Mouse (Mus musculus) embryonic facial prominence, embryonic 15.5 days (tissue): Measurements from ENCODE around the gene Foxd1. TPM values are rescaled to one million over a fixed set of nuclear protein-coding genes. Genes with fewer than 3 reads are reported as not detected.

Experiments
- ATAC-seq: fragments of 200-750 bp; cut with Nextera tagmentation; 2 replicates; pipeline ENCODE4 v1.8.0; 2017; ENCODE audit warnings: low read depth, moderate TSS enrichment; ENCODE audit not compliant: insufficient number of reproducible peaks, low FRiP score, low TSS enrichment
- H3K27ac ChIP-seq: fragments of 300-500 bp; sonication (generic); replicated peaks from 2 replicates; pipeline ENCODE4 v1.5.1; 2015; ENCODE audit warnings: mild to moderate bottlenecking, inconsistent platforms
- H3K27me3 ChIP-seq: fragments of 300-500 bp; sonication (generic); 2 replicates; pipeline ENCODE4 v1.6.1; 2015; ENCODE audit warnings: inconsistent platforms
- H3K36me3 ChIP-seq: fragments of 300-500 bp; sonication (generic); 2 replicates; pipeline ENCODE4 v1.6.1; 2015; ENCODE audit warnings: mild to moderate bottlenecking, inconsistent platforms
- H3K4me1 ChIP-seq: fragments of 300-500 bp; sonication (generic); 2 replicates; pipeline ENCODE4 v1.6.1; 2015; ENCODE audit warnings: inconsistent platforms
- H3K4me2 ChIP-seq: fragments of 300-500 bp; sonication (generic); replicated peaks from 2 replicates; pipeline ENCODE4 v1.6.1; 2015; ENCODE audit warnings: mild to moderate bottlenecking, inconsistent platforms
- H3K4me3 ChIP-seq: fragments of 300-500 bp; sonication (generic); replicated peaks from 2 replicates; pipeline ENCODE4 v1.5.1; 2015; ENCODE audit warnings: mild to moderate bottlenecking, inconsistent platforms
- H3K9ac ChIP-seq: fragments of 300-500 bp; sonication (generic); 2 replicates; pipeline ENCODE4 v1.6.1; 2015; ENCODE audit warnings: inconsistent platforms
- H3K9me3 ChIP-seq: fragments of 300-500 bp; sonication (generic); replicated peaks from 2 replicates; pipeline ENCODE4 v1.6.1; 2016; ENCODE audit warnings: inconsistent platforms
- WGBS: fragments of 180-500 bp; shearing (Covaris S2); methylation state at CpG from one replicate; pipeline ENCODE4 v1.1.7; 2015; 5-methylcytosine and 5-hydroxymethylcytosine counted together
- polyA plus RNA-seq: library from polyadenylated mRNA; unstranded; fragments of >200 nt; fragmentation: Nextera tagmentation; extraction: Ambion mirVana; gene quantifications from 2 replicates; pipeline ENCODE4 v1.2.1, GENCODE M21; 2015

Foxd1 gene
- polyA plus RNA-seq, 1 experiment from 2014 or later, result 3.1 TPM

DNA sequence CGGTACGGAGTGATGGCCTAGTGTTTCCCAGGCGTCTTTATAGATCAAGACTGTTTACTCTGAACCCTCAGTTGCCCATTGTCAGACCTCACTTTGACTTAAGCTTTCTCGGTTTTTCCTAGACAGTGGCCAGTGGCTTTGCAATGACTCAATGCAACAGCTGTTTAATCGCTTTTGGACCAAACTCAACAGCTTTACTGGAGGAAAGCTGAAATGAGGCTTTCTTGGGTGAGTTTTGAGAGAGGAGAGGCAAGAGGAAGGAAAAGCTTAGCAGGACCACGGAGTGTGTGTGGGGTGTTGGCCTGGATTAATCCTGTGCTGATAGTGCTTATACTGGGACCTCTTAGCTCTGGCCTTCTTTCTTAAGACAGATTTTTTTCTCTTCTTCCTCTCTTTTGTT is 36.3 kb downstream of the Foxd1 start:
- H3K4me1 ChIP-seq, result peaks cover 37% of the 10 kb centered on the region
- 0 out of 2 replicates have a peak, but pooled peaks cover 5% of the 10 kb centered on the region for H3K9me3 ChIP-seq
- peak overlapping the region; percentile 68 for H3K27ac ChIP-seq
- H3K36me3 ChIP-seq, result no peaks in the 10 kb centered on the region
- peak overlapping the region; percentile 81 for H3K4me2 ChIP-seq
- peak overlapping the region; percentile 43 for H3K4me3 ChIP-seq
- no peak for ATAC-seq
- peaks cover 46% of the 10 kb centered on the region for H3K27me3 ChIP-seq
- 23% methylated on average over 6 of the region's 6 CpGs for WGBS
- no peak overlapping the region for H3K9ac ChIP-seq

DNA sequence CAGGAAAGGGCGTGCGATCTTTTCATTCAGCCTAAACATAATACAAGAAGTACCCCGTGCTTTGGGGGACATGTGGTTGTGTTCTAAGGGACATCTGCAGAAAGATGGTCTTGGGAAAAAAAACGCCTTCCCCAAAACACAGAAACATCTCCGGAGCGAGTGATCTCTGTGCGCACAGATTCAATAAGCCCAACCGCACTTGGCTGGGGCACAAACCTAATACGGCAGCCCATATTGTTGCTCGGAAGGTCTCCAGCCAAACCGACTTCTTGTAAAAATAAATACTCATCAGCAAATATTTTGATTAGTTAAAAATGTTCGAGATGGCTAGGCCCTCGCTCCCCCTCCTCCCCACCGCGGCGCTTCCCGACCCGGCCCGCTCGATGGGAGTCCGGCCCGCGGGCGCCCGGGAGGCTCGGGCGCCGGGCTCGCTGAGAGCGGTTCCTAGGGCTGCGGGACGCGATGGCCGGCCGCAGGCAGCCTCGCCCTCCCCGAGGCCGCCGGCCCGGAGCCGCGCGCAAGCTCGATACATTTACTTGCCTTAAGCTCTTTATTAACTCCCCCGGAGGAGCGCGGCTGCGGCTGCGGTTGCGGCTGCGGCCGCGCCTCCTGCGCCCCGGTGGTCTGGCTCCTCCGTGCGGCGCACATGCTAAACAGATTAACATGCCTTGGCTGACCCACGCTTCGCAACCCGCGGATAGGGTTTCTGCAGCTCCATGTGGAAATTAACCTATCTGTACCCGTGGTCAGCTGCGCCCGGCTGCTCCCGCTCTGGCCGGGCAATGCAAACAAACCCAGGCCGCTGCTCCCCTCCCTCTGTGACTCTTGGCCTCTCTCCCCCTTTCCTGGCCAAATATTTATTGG is 37.0 kb downstream of the Foxd1 start:
- no peaks in the 10 kb centered on the region for H3K36me3 ChIP-seq
- under 1% methylated on average over 68 of the region's 68 CpGs for WGBS
- peak overlapping the region; percentile 68 for H3K27ac ChIP-seq

DNA sequence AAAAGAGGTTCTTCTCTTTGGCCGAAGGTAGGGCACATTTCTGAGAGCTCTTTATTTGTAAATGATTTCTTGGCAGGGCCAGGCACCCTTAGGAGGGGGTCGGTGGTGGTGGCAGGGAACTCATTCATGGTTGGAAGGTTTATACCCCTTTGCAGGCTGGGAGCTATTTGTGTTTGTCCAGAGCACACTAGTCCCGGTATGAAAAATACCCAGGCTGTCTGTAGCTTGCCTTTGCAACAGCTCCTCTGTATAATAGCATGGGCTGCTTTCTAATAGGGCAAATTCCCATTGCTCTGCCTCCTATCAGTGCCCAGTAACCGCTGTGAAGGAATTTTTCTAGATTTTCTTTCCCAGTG is 37.6 kb downstream of the Foxd1 start:
- Histone ChIP-seq H3K27ac (peak overlapping the region; percentile 68), H3K4me3 (peak overlapping the region; percentile 43; the same call in 1 of the 2 replicates), H3K36me3 (no peaks in the 10 kb centered on the region), H3K4me2 (peak overlapping the region; percentile 81), H3K27me3 (peaks cover 46% of the 10 kb centered on the region), H3K9ac (no peak overlapping the region), H3K9me3 (no peaks in the 10 kb centered on the region), H3K4me1 (peaks cover 37% of the 10 kb centered on the region)
- 6% methylated on average over 4 of the region's 4 CpGs for WGBS
- ATAC-seq, result peak; percentile 53

More for the DNA sequence above, 37.0 kb downstream of the Foxd1 start:
- peak; percentile 79 for ATAC-seq
- H3K27me3 ChIP-seq, result peaks cover 46% of the 10 kb centered on the region
- peak overlapping the region; percentile 33 for H3K9ac ChIP-seq
- H3K4me1 ChIP-seq, result peaks cover 37% of the 10 kb centered on the region
- H3K9me3 ChIP-seq, result 0 out of 2 replicates have a peak, but pooled peaks cover 5% of the 10 kb centered on the region
- peak overlapping the region; percentile 43 for H3K4me3 ChIP-seq
- H3K4me2 ChIP-seq, result peak overlapping the region; percentile 81

DNA sequence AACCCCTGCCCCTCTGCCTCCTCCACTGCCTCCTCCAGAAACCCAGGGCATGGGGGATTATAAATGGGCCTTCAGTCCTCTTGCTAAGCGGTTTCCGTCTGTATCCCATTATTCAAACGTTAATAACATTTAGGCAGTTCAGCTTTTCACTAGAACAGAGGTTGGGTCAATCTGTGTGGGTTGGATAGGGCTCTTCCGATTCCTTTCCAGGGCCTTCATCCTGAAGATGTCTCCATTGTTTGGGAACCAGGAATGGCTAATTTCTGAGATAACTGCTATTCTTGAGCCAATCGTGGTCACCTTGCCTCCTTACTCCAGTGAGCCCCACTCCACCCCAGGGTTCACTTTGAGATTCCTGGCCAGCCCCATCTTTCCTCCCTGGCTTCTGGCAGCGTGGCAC is 38.0 kb downstream of the Foxd1 start:
- Histone ChIP-seq H3K36me3 (no peaks in the 10 kb centered on the region), H3K4me1 (peaks cover 37% of the 10 kb centered on the region), H3K27ac (peak overlapping the region; percentile 68), H3K27me3 (peaks cover 46% of the 10 kb centered on the region), H3K4me3 (peak overlapping the region; percentile 43; the same call in 1 of the 2 replicates), H3K4me2 (no peak overlapping the region), H3K9me3 (no peaks in the 10 kb centered on the region), H3K9ac (no peak overlapping the region)
- ATAC-seq, result no peak
- 19% methylated on average over 6 of the region's 6 CpGs for whole genome bisulfite sequencing

DNA sequence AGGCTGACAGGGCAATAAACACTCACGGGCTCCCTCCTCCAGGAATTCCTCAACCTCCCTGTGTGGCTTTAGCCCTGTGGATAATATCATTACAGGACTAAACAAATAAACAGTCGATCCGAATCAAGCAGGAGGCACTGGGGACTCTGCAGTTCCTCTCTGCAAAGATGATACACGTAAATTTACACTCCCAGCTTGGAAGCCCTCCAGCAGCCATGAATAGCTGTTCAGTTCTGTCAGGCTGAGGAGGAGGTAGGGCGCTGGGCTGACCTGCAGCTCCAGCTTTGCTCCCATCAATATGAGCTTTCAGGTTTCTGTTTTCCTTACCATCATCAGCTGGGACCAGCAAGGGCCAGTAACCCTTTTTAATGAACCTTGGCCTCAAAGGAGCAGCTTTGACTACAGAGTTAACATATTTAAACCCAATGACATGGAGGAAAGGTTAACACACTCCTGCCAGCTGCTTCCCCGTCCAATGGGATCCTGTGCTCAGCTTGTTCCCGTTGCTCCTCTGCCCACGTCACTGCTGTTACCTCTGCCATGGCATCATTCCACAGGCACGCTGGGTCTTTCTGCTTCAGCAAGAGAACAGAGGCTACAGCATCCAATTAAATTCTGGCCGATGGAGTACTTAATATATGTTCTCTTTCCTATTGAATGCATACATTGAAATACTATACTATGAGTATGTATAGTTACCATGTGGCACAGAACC is 39.5 kb downstream of the Foxd1 start:
- peaks cover 45% of the 10 kb centered on the region for H3K27me3 ChIP-seq
- ATAC-seq, result no peak; the same call in 1 of the 2 replicates
- no peak overlapping the region for H3K4me3 ChIP-seq
- 19% methylated on average over 10 of the region's 10 CpGs for WGBS
- peaks cover 37% of the 10 kb centered on the region for H3K4me1 ChIP-seq
- H3K9ac ChIP-seq, result no peak overlapping the region
- H3K36me3 ChIP-seq, result no peaks in the 10 kb centered on the region
- H3K27ac ChIP-seq, result no peak overlapping the region
- H3K4me2 ChIP-seq, result no peak overlapping the region
- H3K9me3 ChIP-seq, result no peaks in the 10 kb centered on the region

Other genes with a start within 250 kb of the Foxd1 start
- gene Arhgef28, start 147.8 kb upstream of the Foxd1 start, polyA plus RNA-seq, result 14.7 and 15.4 TPM in 2 replicates
- gene Utp15, start 91.2 kb upstream of the Foxd1 start, polyA plus RNA-seq, result 25.9 and 27.0 TPM in 2 replicates
- gene Ankra2, start 91.2 kb upstream of the Foxd1 start, polyA plus RNA-seq, result 25.7 and 27.3 TPM in 2 replicates
- 1.0 and 1.5 TPM in 2 replicates for gene Gm21976, start 74.4 kb upstream of the Foxd1 start, polyA plus RNA-seq
- 628 and 630 TPM in 2 replicates for gene Btf3, start 37.2 kb upstream of the Foxd1 start, polyA plus RNA-seq
- 2.2 and 3.9 TPM in 2 replicates for gene Gm10320, start 137.8 kb downstream of the Foxd1 start, polyA plus RNA-seq